Mouse (Mus musculus) c-Kit-negative CD71-positive TER-119-positive erythroid progenitor cells, embryonic 14.5 days (primary cell): ENCODE measurements around the gene Lbx2.

Source experiments
- DNase-seq: peaks from one replicate; pipeline ENCODE4 v3.0.0-alpha.2; 2013; ENCODE audit warnings: low read depth, low spot score

The Lbx2 gene

GRCm38 (mm10) chr6:83070311-83071219, 15.6 kb upstream of the Lbx2 start:
- no peak for DNase-seq

- no peak for DNase-seq
Measured at GRCm38 (mm10) chr6:83071220-83071619, 14.9 kb upstream of the Lbx2 start.

GRCm38 (mm10) chr6:83074979-83075378, 11.2 kb upstream of the Lbx2 start:
- DNase-seq = no peak

- DNase-seq = no peak
Measured at GRCm38 (mm10) chr6:83077630-83078323, 8.4 kb upstream of the Lbx2 start, which contains the start of gene Pcgf1. Pcgf1 (plus strand) TSS chr6:83077869.

- DNase-seq = peak; percentile 99
Measured at GRCm38 (mm10) chr6:83078324-83078858, 7.8 kb upstream of the Lbx2 start.

GRCm38 (mm10) chr6:83080210-83080609, 6.0 kb upstream of the Lbx2 start:
- no peak for DNase-seq

GRCm38 (mm10) chr6:83083497-83083896, 2.7 kb upstream of the Lbx2 start:
- no peak for DNase-seq

GRCm38 (mm10) chr6:83084477-83084876, 1.7 kb upstream of the Lbx2 start:
- DNase-seq = no peak

- DNase-seq = no peak
Measured at GRCm38 (mm10) chr6:83087205-83087925, 1.2 kb downstream of the Lbx2 start.

GRCm38 (mm10) chr6:83087926-83088260, 1.7 kb downstream of the Lbx2 start:
- DNase-seq = no peak

GRCm38 (mm10) chr6:83092416-83093127, 6.4 kb downstream of the Lbx2 start:
- DNase-seq = no peak

GRCm38 (mm10) chr6:83095968-83096367, 9.8 kb downstream of the Lbx2 start:
- no peak for DNase-seq

- no peak for DNase-seq
Measured at GRCm38 (mm10) chr6:83098411-83098810, 12.2 kb downstream of the Lbx2 start.

- DNase-seq = no peak
Measured at GRCm38 (mm10) chr6:83101316-83101687, 15.1 kb downstream of the Lbx2 start, which contains the start of the genes Ccdc142 and Gm42688. Ccdc142 (plus strand) TSS chr6:83101601. Gm42688 (plus strand) TSS chr6:83101617.

- DNase-seq = no peak
Measured at GRCm38 (mm10) chr6:83101688-83102556, 15.8 kb downstream of the Lbx2 start.

GRCm38 (mm10) chr6:83103130-83103650, 17.0 kb downstream of the Lbx2 start:
- no peak for DNase-seq

- no peak for DNase-seq
Measured at GRCm38 (mm10) chr6:83104158-83104557, 18.0 kb downstream of the Lbx2 start.

- DNase-seq = peak; percentile 73
Measured at GRCm38 (mm10) chr6:83107566-83108400, 21.6 kb downstream of the Lbx2 start.
